Comparison of ENCODE assay signal across 1 mouse cellular context in genomic region chr17:7951333-7951732, GRCm38 (mm10). TPM values are rescaled to one million over a fixed set of nuclear protein-coding genes. Genes with fewer than 3 reads are reported as not detected.
"Had no signal": no experiment of that assay in that cellular context is flagged by ENCODE, and none has a peak within 500 bp of the region (broad histone marks: within the 10 kb centered on the region; RNA-seq: fewer than 3 reads in every experiment).

No protein-coding gene starts in this region.

RNA-seq across cellular contexts. Expression of gene Tagap, which starts 25.5 kb away (rescaled TPM):
- polyA plus RNA-seq: erythroblast, embryonic 14.5 days had no signal
